Comparison of ENCODE assay signal across 12 mouse cellular contexts in the genomic region with DNA sequence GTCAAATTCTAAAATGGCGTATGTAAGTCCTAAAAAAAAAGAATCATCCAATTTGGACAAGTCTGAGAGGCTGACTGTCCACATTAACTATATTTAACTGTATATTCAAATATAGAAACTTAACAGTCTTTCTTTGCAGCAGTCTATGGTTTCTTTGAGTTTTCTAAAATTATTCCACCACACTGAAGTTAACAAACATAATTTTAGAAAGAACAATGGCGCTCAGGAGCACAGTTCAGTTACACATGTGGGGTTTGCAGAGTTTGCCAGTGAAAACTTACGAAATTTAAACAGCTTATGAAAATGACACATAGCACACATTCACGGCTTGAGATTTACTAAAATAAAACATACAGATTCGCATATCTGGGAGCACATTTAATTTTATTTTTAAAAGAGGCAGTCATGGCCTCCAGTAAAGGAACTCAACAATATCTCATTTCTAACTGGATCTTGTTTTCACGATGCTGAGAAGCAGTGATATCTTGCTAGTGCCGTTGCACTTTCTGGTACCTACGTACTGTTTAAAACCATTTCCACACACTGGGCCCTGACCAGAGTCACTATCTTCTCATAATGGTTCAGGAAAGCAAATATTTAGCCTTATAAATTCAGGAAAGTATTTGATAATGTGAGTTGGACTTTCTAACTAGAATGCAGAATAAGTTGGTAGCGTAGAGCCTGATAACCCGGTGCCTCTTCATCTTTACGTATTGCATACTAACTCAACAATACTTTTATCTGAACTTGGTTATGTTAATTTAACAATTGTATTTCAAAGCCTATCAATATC. TPM values are rescaled to one million over a fixed set of nuclear protein-coding genes. Genes with fewer than 3 reads are reported as not detected.
DNase-seq lines count a peak whose midpoint lies in the region; ATAC-seq and TF ChIP-seq lines count a peak whose summit lies in the region.
"Had no signal": no experiment of that assay in that cellular context is flagged by ENCODE, and none has a peak within 500 bp of the region (broad histone marks: within the 10 kb centered on the region; RNA-seq: fewer than 3 reads in every experiment).

No protein-coding gene starts in this region.

- peak overlapping the region; percentile 19; the same call in 1 of the 2 replicates for H3K4me3 ChIP-seq in heart, postnatal 0 days (ENCODE audit: low read depth, low read length)
- H3K4me3 ChIP-seq in heart, embryonic 11.5 days (ENCODE audit: low read depth, low read length), result no peak overlapping the region
- peak overlapping the region; percentile 45 for H3K4me3 ChIP-seq in liver, postnatal 0 days (ENCODE audit: low read depth, low read length)
- no peak overlapping the region for H3K4me3 ChIP-seq in midbrain, embryonic 11.5 days (ENCODE audit: low read depth, low read length)
- H3K4me3 ChIP-seq in intestine, postnatal 0 days (ENCODE audit: low read depth, low read length), result no peak overlapping the region
- H3K4me3 ChIP-seq: embryonic facial prominence, embryonic 10.5 days; forebrain, embryonic 15.5 days had no signal

- H3K36me3 ChIP-seq in heart, postnatal 0 days (replicated peaks; ENCODE audit: control insufficient read depth, insufficient read depth, low read length), result no peaks in the 10 kb centered on the region
- no peaks in the 10 kb centered on the region for H3K36me3 ChIP-seq in heart, embryonic 11.5 days (ENCODE audit: control insufficient read depth, insufficient read depth, low read length)
- no peaks in the 10 kb centered on the region for H3K36me3 ChIP-seq in liver, postnatal 0 days (replicated peaks; ENCODE audit: insufficient read depth, low read length)
- no peaks in the 10 kb centered on the region for H3K36me3 ChIP-seq in midbrain, embryonic 11.5 days (ENCODE audit: control insufficient read depth, insufficient read depth, low read length)
- H3K36me3 ChIP-seq in intestine, postnatal 0 days (ENCODE audit: control insufficient read depth, insufficient read depth), result no peaks in the 10 kb centered on the region
- H3K36me3 ChIP-seq: embryonic facial prominence, embryonic 10.5 days; forebrain, embryonic 15.5 days had no signal

- H3K4me2 ChIP-seq in heart, postnatal 0 days (ENCODE audit: low read depth, low read length), result no peak overlapping the region; the same call in 1 of the 2 replicates
- no peak overlapping the region for H3K4me2 ChIP-seq in heart, embryonic 11.5 days
- H3K4me2 ChIP-seq in liver, postnatal 0 days (ENCODE audit: low read depth, low read length), result peak overlapping the region; percentile 65
- H3K4me2 ChIP-seq in midbrain, embryonic 11.5 days, result no peak overlapping the region
- no peak overlapping the region for H3K4me2 ChIP-seq in intestine, postnatal 0 days (replicated peaks; ENCODE audit: low read depth)
- H3K4me2 ChIP-seq: forebrain, embryonic 15.5 days had no signal

- no peak overlapping the region for H3K27ac ChIP-seq in heart, postnatal 0 days (ENCODE audit: low read depth)
- no peak overlapping the region for H3K27ac ChIP-seq in heart, embryonic 11.5 days (ENCODE audit: low read depth, low read length)
- H3K27ac ChIP-seq in liver, postnatal 0 days (ENCODE audit: low read depth), result peak overlapping the region; percentile 53
- no peak overlapping the region for H3K27ac ChIP-seq in midbrain, embryonic 11.5 days (ENCODE audit: low read depth, low read length)
- H3K27ac ChIP-seq in intestine, postnatal 0 days (ENCODE audit: low read depth, low read length), result no peak overlapping the region
- H3K27ac ChIP-seq: embryonic facial prominence, embryonic 10.5 days; forebrain, embryonic 15.5 days had no signal

- no peak for DNase-seq in heart, postnatal 0 days (ENCODE audit: low spot score)
- DNase-seq in CD4-positive helper T cell, adult 2 months (ENCODE audit: low read depth, low spot score), result peak; percentile 58
- DNase-seq in liver, postnatal 0 days, result no peak
- DNase-seq in midbrain, embryonic 11.5 days (ENCODE audit: low spot score, missing footprints), result no peak
- DNase-seq in adrenal gland, postnatal 10 days, result no peak
- DNase-seq: heart, postnatal 4 days; kidney, adult 18-20 months had no signal

- H3K9me3 ChIP-seq in heart, postnatal 0 days (replicated peaks; ENCODE audit: control insufficient read depth, low read length), result no peaks in the 10 kb centered on the region
- no peaks in the 10 kb centered on the region for H3K9me3 ChIP-seq in heart, embryonic 11.5 days (replicated peaks; ENCODE audit: control insufficient read depth, low read length)
- no peaks in the 10 kb centered on the region for H3K9me3 ChIP-seq in liver, postnatal 0 days (ENCODE audit: low read length)
- no peaks in the 10 kb centered on the region for H3K9me3 ChIP-seq in midbrain, embryonic 11.5 days (ENCODE audit: control insufficient read depth, low read length)
- H3K9me3 ChIP-seq in intestine, postnatal 0 days (ENCODE audit: control insufficient read depth), result no peaks in the 10 kb centered on the region
- H3K9me3 ChIP-seq: embryonic facial prominence, embryonic 10.5 days; forebrain, embryonic 15.5 days had no signal

- H3K27me3 ChIP-seq in heart, postnatal 0 days (ENCODE audit: control insufficient read depth, insufficient read depth, low read length), result no peaks in the 10 kb centered on the region
- H3K27me3 ChIP-seq in heart, embryonic 11.5 days (ENCODE audit: control insufficient read depth, insufficient read depth, low read length), result no peaks in the 10 kb centered on the region
- H3K27me3 ChIP-seq in liver, postnatal 0 days (ENCODE audit: insufficient read depth, low read length), result no peaks in the 10 kb centered on the region
- no peaks in the 10 kb centered on the region for H3K27me3 ChIP-seq in midbrain, embryonic 11.5 days (ENCODE audit: control insufficient read depth, insufficient read depth, low read length)
- H3K27me3 ChIP-seq in intestine, postnatal 0 days (replicated peaks; ENCODE audit: control insufficient read depth, insufficient read depth, low read length), result no peaks in the 10 kb centered on the region
- H3K27me3 ChIP-seq: forebrain, embryonic 15.5 days had no signal

- no peak for TF ChIP-seq CTCF in heart, postnatal 0 days (IDR thresholded peaks at IDR 0.05; ENCODE audit: low read depth)
- no peak for TF ChIP-seq CTCF in liver, postnatal 0 days (IDR thresholded peaks at IDR 0.05; ENCODE audit: low read depth)
- no peak for TF ChIP-seq CTCF in intestine, postnatal 0 days (IDR thresholded peaks at IDR 0.05; ENCODE audit: low read depth)

- 0 out of 2 replicates have a peak, but pooled peaks cover 5% of the 10 kb centered on the region for H3K4me1 ChIP-seq in heart, postnatal 0 days (ENCODE audit: control insufficient read depth, insufficient read depth)
- no peaks in the 10 kb centered on the region for H3K4me1 ChIP-seq in heart, embryonic 11.5 days (ENCODE audit: control insufficient read depth, insufficient read depth, low read length)
- peaks cover 5% of the 10 kb centered on the region; the same call in 1 of the 2 replicates for H3K4me1 ChIP-seq in liver, postnatal 0 days (ENCODE audit: insufficient read depth)
- H3K4me1 ChIP-seq in midbrain, embryonic 11.5 days (ENCODE audit: control insufficient read depth, insufficient read depth, low read length), result no peaks in the 10 kb centered on the region
- H3K4me1 ChIP-seq in intestine, postnatal 0 days (replicated peaks; ENCODE audit: control insufficient read depth, insufficient read depth, low read length), result no peaks in the 10 kb centered on the region
- H3K4me1 ChIP-seq: embryonic facial prominence, embryonic 10.5 days; forebrain, embryonic 15.5 days had no signal

- no peak for TF ChIP-seq EP300 in heart, postnatal 0 days (IDR thresholded peaks at IDR 0.05; ENCODE audit: low read depth)
- TF ChIP-seq EP300 in liver, postnatal 0 days (IDR thresholded peaks at IDR 0.05; ENCODE audit: low read depth), result no peak; the same call in 1 of the 2 replicates

- 83% methylated on average over 11 of the region's 11 CpGs for WGBS in heart, postnatal 0 days
- WGBS in heart, embryonic 11.5 days (ENCODE audit: insufficient replicate concordance), result 86% methylated on average over 11 of the region's 11 CpGs
- WGBS in liver, postnatal 0 days (ENCODE audit: insufficient replicate concordance), result 32% methylated on average over 11 of the region's 11 CpGs
- WGBS in midbrain, embryonic 11.5 days, result 94% methylated on average over 11 of the region's 11 CpGs
- WGBS in intestine, postnatal 0 days, result 89% methylated on average over 11 of the region's 11 CpGs

- no peak for ATAC-seq in heart, postnatal 0 days (ENCODE audit: insufficient read depth, low read depth)
- no peak for ATAC-seq in heart, embryonic 11.5 days (replicated peaks; ENCODE audit: insufficient number of reproducible peaks, low FRiP score, low TSS enrichment)
- peak; percentile 67 for ATAC-seq in erythroblast, adult 5-6 weeks (replicated peaks; ENCODE audit: low FRiP score, poor library complexity, severe bottlenecking)
- ATAC-seq in liver, postnatal 0 days, result peak; percentile 39
- ATAC-seq in midbrain, embryonic 11.5 days (ENCODE audit: low FRiP score), result no peak
- ATAC-seq in intestine, postnatal 0 days, result no peak
- ATAC-seq: forebrain, embryonic 15.5 days had no signal

- no peak overlapping the region for H3K9ac ChIP-seq in heart, postnatal 0 days (replicated peaks; ENCODE audit: low read depth, low read length)
- H3K9ac ChIP-seq in heart, embryonic 11.5 days (ENCODE audit: low read depth, low read length), result no peak overlapping the region
- peak overlapping the region; percentile 64 for H3K9ac ChIP-seq in liver, postnatal 0 days (replicated peaks)
- H3K9ac ChIP-seq in midbrain, embryonic 11.5 days (ENCODE audit: low read length), result no peak overlapping the region
- no peak overlapping the region for H3K9ac ChIP-seq in intestine, postnatal 0 days (ENCODE audit: low read depth, low read length)
- H3K9ac ChIP-seq: forebrain, embryonic 15.5 days had no signal

RNA-seq across cellular contexts. Expression of gene Mbnl1, which starts 1.4 kb away (rescaled TPM):
- total RNA-seq in heart, postnatal 0 days (2014; rRNA removed; ENCODE audit: low replicate concordance), result 94.9 and 140 TPM in 2 replicates
- 70.7 and 70.8 TPM in 2 replicates for polyA plus RNA-seq in heart, postnatal 0 days (2015; fragmentation: Nextera tagmentation; extraction: Ambion mirVana)
- polyA plus RNA-seq in heart, embryonic 11.5 days (2014; fragmentation: Nextera tagmentation; extraction: Ambion mirVana), result 76.6 and 101 TPM in 2 replicates
- 251 and 271 TPM in 2 replicates for total RNA-seq in erythroblast, adult 5-6 weeks (2015; ENCODE audit: low replicate concordance)
- 225 and 231 TPM in 2 replicates for total RNA-seq in erythroblast, adult 5-6 weeks (2017; ENCODE audit: low replicate concordance)
- 61.3 and 73.3 TPM in 2 replicates for polyA plus RNA-seq in liver, postnatal 0 days (2015; fragmentation: Nextera tagmentation; extraction: Ambion mirVana)
- 36.2 and 43.0 TPM in 2 replicates for polyA plus RNA-seq in midbrain, embryonic 11.5 days (2014; fragmentation: Nextera tagmentation; extraction: Ambion mirVana)
- polyA plus RNA-seq in intestine, postnatal 0 days (2015; fragmentation: Nextera tagmentation; extraction: Ambion mirVana), result 54.6 and 55.5 TPM in 2 replicates
- 100 to 1,000 TPM; 284 to 333 TPM for total RNA-seq in adrenal gland, postnatal 10 days (2021)

Comparison
In these comparisons a context has a peak if more than half of its experiments do, and no peak if none do; other contexts are left out.
1. H3K4me3 ChIP-seq: peak in heart, postnatal 0 days (single experiment) and liver, postnatal 0 days (single experiment); none in heart, embryonic 11.5 days (single experiment), midbrain, embryonic 11.5 days (single experiment) and intestine, postnatal 0 days (single experiment).
2. ATAC-seq: peak in erythroblast, adult 5-6 weeks (single experiment) and liver, postnatal 0 days (single experiment); none in heart, postnatal 0 days (single experiment), heart, embryonic 11.5 days (single experiment), midbrain, embryonic 11.5 days (single experiment) and intestine, postnatal 0 days (single experiment).